9 mouse cellular contexts compared by ENCODE assay signal in the genomic region with DNA sequence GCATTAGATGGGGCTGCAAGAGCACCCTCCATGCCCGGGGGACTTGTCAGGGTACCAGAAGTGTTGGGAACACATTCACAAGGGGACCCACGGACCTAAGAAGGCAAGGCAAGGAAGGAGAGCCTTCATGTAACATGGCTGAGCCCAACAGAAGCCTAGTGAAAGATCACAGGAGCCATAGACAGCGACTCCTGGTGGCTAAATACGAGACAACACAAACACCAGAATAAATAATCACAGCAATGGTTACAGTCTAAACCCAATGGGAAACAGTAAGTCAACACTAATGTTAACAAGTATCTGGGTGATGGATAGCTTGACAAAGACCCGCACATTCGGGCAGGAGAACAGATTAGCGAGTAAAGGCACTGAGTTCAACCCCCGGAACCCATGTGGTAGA. TPM values are rescaled to one million over a fixed set of nuclear protein-coding genes. Genes with fewer than 3 reads are reported as not detected.
DNase-seq lines count a peak whose midpoint lies in the region; ATAC-seq and TF ChIP-seq lines count a peak whose summit lies in the region.
"Had no signal": no experiment of that assay in that cellular context is flagged by ENCODE, and none has a peak within 500 bp of the region (broad histone marks: within the 10 kb centered on the region; RNA-seq: fewer than 3 reads in every experiment).

No protein-coding gene starts in this region.

- dilution Hi-C loops in CH12.LX (cut with MboI; ENCODE audit: extremely low pct_ligation_motif_present, extremely low pct_unique_long_range_greater_than_20kb, low sequenced_read_pairs), result no loop called here

- H3K4me2 ChIP-seq in kidney, embryonic 16.5 days (replicated peaks; ENCODE audit: low read depth, low read length), result no peak overlapping the region
- H3K4me2 ChIP-seq in CH12.LX (ENCODE audit: insufficient read depth, low read depth, poor library complexity, severe bottlenecking), result no peak overlapping the region
- no peak overlapping the region for H3K4me2 ChIP-seq in liver, embryonic 11.5 days
- H3K4me2 ChIP-seq: embryonic facial prominence, embryonic 15.5 days had no signal

- peaks cover 44% of the 10 kb centered on the region for H3K79me2 ChIP-seq in CH12.LX (replicated peaks; ENCODE audit: control insufficient read depth, extremely low read depth, insufficient read depth, poor library complexity, severe bottlenecking)

- no peak overlapping the region for H3K4me3 ChIP-seq in kidney, embryonic 16.5 days (ENCODE audit: low read length)
- H3K4me3 ChIP-seq in CH12.LX (replicated peaks in 1 of 3; ENCODE audit: low read depth in 2 of 3, low read length in 2 of 3, poor library complexity in 1 of 3), result no peak overlapping the region
- no peak overlapping the region for H3K4me3 ChIP-seq in liver, embryonic 11.5 days (ENCODE audit: low read depth, low read length)
- H3K4me3 ChIP-seq: embryonic facial prominence, embryonic 15.5 days had no signal

- no peaks in the 10 kb centered on the region for H3K4me1 ChIP-seq in kidney, embryonic 16.5 days (ENCODE audit: insufficient read depth, low read length)
- no peaks in the 10 kb centered on the region; a peak in 1 of 4 replicates for H3K4me1 ChIP-seq in CH12.LX (ENCODE audit: control insufficient read depth in 1 of 2, insufficient read depth in 2 of 2)
- peaks cover 13% of the 10 kb centered on the region for H3K4me1 ChIP-seq in liver, embryonic 11.5 days (replicated peaks; ENCODE audit: control insufficient read depth, insufficient read depth, low read length)
- H3K4me1 ChIP-seq: embryonic facial prominence, embryonic 15.5 days had no signal

- ATAC-seq in kidney, embryonic 16.5 days (ENCODE audit: low FRiP score, low TSS enrichment), result no peak
- 0 out of 2 replicates have a peak, but pooled peaks have one; percentile 13 for ATAC-seq in liver, embryonic 11.5 days (replicated peaks; ENCODE audit: low FRiP score)

- peak; percentile 24 to 29 for DNase-seq in kidney, postnatal 4 days
- no peak for DNase-seq in CH12.LX (ENCODE audit: extremely low read depth)
- peak; percentile 29 for DNase-seq in ZHBTc4 (ENCODE audit: low read depth, low spot score)
- no peak for DNase-seq in liver, embryonic 11.5 days (ENCODE audit: low spot score)
- no peak for DNase-seq in layer of hippocampus, adult 9-10 months (ENCODE audit: low spot score)
- no peak for DNase-seq in ovary, adult 18-20 months (ENCODE audit: low spot score)
- DNase-seq in testis, postnatal 14 days (ENCODE audit: low spot score), result no peak

- in situ Hi-C loops in CH12.LX (cut with MboI; ENCODE audit: low pct_ligation_motif_present, low pct_unique_long_range_greater_than_20kb, low sequenced_read_pairs), result loop anchor here (25.0 kb wide), 1 partner anchor 207 kb away; a partner anchor contains a TSS

- no peak overlapping the region for H3K9ac ChIP-seq in kidney, embryonic 16.5 days (replicated peaks; ENCODE audit: low read length)
- H3K9ac ChIP-seq in CH12.LX (ENCODE audit: insufficient read depth, low read depth), result no peak overlapping the region
- no peak overlapping the region for H3K9ac ChIP-seq in liver, embryonic 11.5 days (ENCODE audit: low read depth, low read length)
- H3K9ac ChIP-seq: embryonic facial prominence, embryonic 15.5 days had no signal

- WGBS in kidney, embryonic 16.5 days, result 57% methylated on average over 8 of the region's 8 CpGs
- WGBS in liver, embryonic 11.5 days, result 62% methylated on average over 8 of the region's 8 CpGs

- H3K27me3 ChIP-seq in kidney, embryonic 16.5 days (ENCODE audit: insufficient read depth, low read length), result no peaks in the 10 kb centered on the region
- no peaks in the 10 kb centered on the region for H3K27me3 ChIP-seq in CH12.LX (replicated peaks)
- H3K27me3 ChIP-seq in liver, embryonic 11.5 days (replicated peaks; ENCODE audit: control insufficient read depth, insufficient read depth, low read length), result no peaks in the 10 kb centered on the region
- H3K27me3 ChIP-seq: embryonic facial prominence, embryonic 15.5 days had no signal

- H3K9me3 ChIP-seq in kidney, embryonic 16.5 days (ENCODE audit: low read length), result no peaks in the 10 kb centered on the region
- H3K9me3 ChIP-seq in CH12.LX (replicated peaks; ENCODE audit: low read length), result no peaks in the 10 kb centered on the region
- H3K9me3 ChIP-seq in liver, embryonic 11.5 days (ENCODE audit: control insufficient read depth, low read length), result no peaks in the 10 kb centered on the region
- H3K9me3 ChIP-seq: embryonic facial prominence, embryonic 15.5 days had no signal

- TF ChIP-seq CTCF in CH12.LX (conservative IDR thresholded peaks at IDR 0.05 in 1 of 2, IDR thresholded peaks at IDR 0.05 in 1 of 2; ENCODE audit: low read depth in 2 of 2, low read length in 2 of 2), result peak in 1 of 2 experiments; percentile 48; a peak in 3 of 4 replicates

- no peak for TF ChIP-seq POLR2A in CH12.LX (IDR thresholded peaks at IDR 0.05; ENCODE audit: low read depth, low read length)

- H3K27ac ChIP-seq in kidney, embryonic 16.5 days (ENCODE audit: low read length), result no peak overlapping the region
- H3K27ac ChIP-seq in CH12.LX (ENCODE audit: insufficient read depth, low read depth), result no peak overlapping the region
- H3K27ac ChIP-seq in liver, embryonic 11.5 days (ENCODE audit: low read depth, low read length), result no peak overlapping the region

- TF ChIP-seq EP300 in CH12.LX (IDR thresholded peaks at IDR 0.05; ENCODE audit: low read length), result no peak

- peaks cover 8% of the 10 kb centered on the region; the same call in 1 of the 2 replicates for H3K36me3 ChIP-seq in kidney, embryonic 16.5 days (ENCODE audit: insufficient read depth, low read length)
- H3K36me3 ChIP-seq in CH12.LX (replicated peaks in 1 of 2; ENCODE audit: control insufficient read depth in 1 of 2, insufficient read depth in 1 of 2, low read length in 1 of 2), result peaks cover 55 to 76% of the 10 kb centered on the region in 2 experiments
- H3K36me3 ChIP-seq in liver, embryonic 11.5 days (ENCODE audit: control insufficient read depth, insufficient read depth, low read length), result no peaks in the 10 kb centered on the region

- TF ChIP-seq RAD21 in CH12.LX (IDR thresholded peaks at IDR 0.05; ENCODE audit: low read depth, low read length), result peak; percentile 9

TF ChIP-seq in CH12.LX, 34 proteins besides CTCF, POLR2A, EP300 and RAD21:
- peak; percentile 21 for TF ChIP-seq SMC3 (IDR thresholded peaks at IDR 0.05; ENCODE audit: low read depth, low read length)
- no peak for TF ChIP-seq ZKSCAN1 (IDR thresholded peaks at IDR 0.05; ENCODE audit: borderline replicate concordance, low read depth, low read length)
- TF ChIP-seq E2F4 (IDR thresholded peaks at IDR 0.05; ENCODE audit: insufficient replicate concordance, low read depth, low read length), result no peak
- TF ChIP-seq BHLHE40 (IDR thresholded peaks at IDR 0.05; ENCODE audit: low read depth, low read length), result no peak
- no peak for TF ChIP-seq USF1 (IDR thresholded peaks at IDR 0.05; ENCODE audit: low read depth, low read length)
- TF ChIP-seq TBP (conservative IDR thresholded peaks at IDR 0.05; ENCODE audit: low read depth, low read length), result no peak
- TF ChIP-seq JUN (IDR thresholded peaks at IDR 0.05; ENCODE audit: insufficient read depth, low read depth, low read length), result no peak

RNA-seq across cellular contexts. Expression of a gene that starts 23.2 kb away (rescaled TPM):
- polyA plus RNA-seq in kidney, embryonic 16.5 days (2015; fragmentation: Nextera tagmentation; extraction: Ambion mirVana), result 8.7 and 9.6 TPM in 2 replicates
- total RNA-seq in CH12.LX (2012; rRNA removed), result 35.3 and 37.6 TPM in 2 replicates
- 33.8 and 35.9 TPM in 2 replicates for total RNA-seq in CH12.LX (2014; rRNA removed)
- polyA plus RNA-seq in CH12.LX (2012; ENCODE audit: insufficient read length, low read depth), result 42.7 and 47.0 TPM in 2 replicates
- polyA plus RNA-seq in liver, embryonic 11.5 days (2014; fragmentation: Nextera tagmentation; extraction: Ambion mirVana), result 11.5 and 12.4 TPM in 2 replicates

RNA-seq across cellular contexts. Expression of a gene that starts 40.5 kb away (rescaled TPM):
- 0.58 and 0.64 TPM in 2 replicates for polyA plus RNA-seq in kidney, embryonic 16.5 days (2015; fragmentation: Nextera tagmentation; extraction: Ambion mirVana)
- 4.2 and 5.7 TPM in 2 replicates for total RNA-seq in CH12.LX (2012; rRNA removed)
- total RNA-seq in CH12.LX (2014; rRNA removed), result 0.52 and 0.99 TPM in 2 replicates
- polyA plus RNA-seq in CH12.LX (2012; ENCODE audit: insufficient read length, low read depth), result 1.2 and 1.9 TPM in 2 replicates
- polyA plus RNA-seq in liver, embryonic 11.5 days (2014; fragmentation: Nextera tagmentation; extraction: Ambion mirVana), result 0.62 TPM in 1 of 2 replicates, not detected in the other

RNA-seq across cellular contexts. Expression of a gene that starts 41.0 kb away (rescaled TPM):
- polyA plus RNA-seq in kidney, embryonic 16.5 days (2015; fragmentation: Nextera tagmentation; extraction: Ambion mirVana), result 39.5 and 40.5 TPM in 2 replicates
- total RNA-seq in CH12.LX (2012; rRNA removed) (30.9 and 37.2 TPM in 2 replicates), CH12.LX (2014; rRNA removed) (41.7 and 49.4 TPM in 2 replicates)
- 30.4 and 36.5 TPM in 2 replicates for polyA plus RNA-seq in CH12.LX (2012; ENCODE audit: insufficient read length, low read depth)
- polyA plus RNA-seq in liver, embryonic 11.5 days (2014; fragmentation: Nextera tagmentation; extraction: Ambion mirVana), result 34.8 and 36.7 TPM in 2 replicates

Comparison
In these comparisons a context has a peak if more than half of its experiments do, and no peak if none do; other contexts are left out.
1. DNase-seq: peak in kidney, postnatal 4 days (2 of 2) and ZHBTc4 (single experiment); none in CH12.LX (single experiment), liver, embryonic 11.5 days (single experiment), layer of hippocampus, adult 9-10 months (single experiment), ovary, adult 18-20 months (single experiment) and testis, postnatal 14 days (single experiment).